Comparison of ENCODE assay signal across 14 mouse cellular contexts in genomic region chr4:53596063-53596895, GRCm38 (mm10). TPM values are rescaled to one million over a fixed set of nuclear protein-coding genes. Genes with fewer than 3 reads are reported as not detected.
DNase-seq lines count a peak whose midpoint lies in the region; ATAC-seq and TF ChIP-seq lines count a peak whose summit lies in the region.
"Had no signal": no experiment of that assay in that cellular context is flagged by ENCODE, and none has a peak within 500 bp of the region (broad histone marks: within the 10 kb centered on the region; RNA-seq: fewer than 3 reads in every experiment).

No protein-coding gene starts in this region.

- H3K36me3 ChIP-seq in kidney, embryonic 16.5 days (ENCODE audit: insufficient read depth, low read length), result no peaks in the 10 kb centered on the region
- no peaks in the 10 kb centered on the region for H3K36me3 ChIP-seq in intestine, embryonic 16.5 days (ENCODE audit: control insufficient read depth, insufficient read depth, low read length)
- H3K36me3 ChIP-seq: forebrain, embryonic 10.5 days; neural tube, embryonic 12.5 days had no signal

- no peak overlapping the region for H3K4me3 ChIP-seq in kidney, embryonic 16.5 days (ENCODE audit: low read length)
- H3K4me3 ChIP-seq in intestine, embryonic 16.5 days (ENCODE audit: low read length), result 0 out of 2 replicates have a peak overlapping the region, but pooled peaks have one; percentile 12
- H3K4me3 ChIP-seq: forebrain, embryonic 10.5 days; neural tube, embryonic 12.5 days had no signal

- no peak overlapping the region for H3K4me2 ChIP-seq in kidney, embryonic 16.5 days (replicated peaks; ENCODE audit: low read depth, low read length)
- peak overlapping the region; percentile 13; the same call in 1 of the 2 replicates for H3K4me2 ChIP-seq in intestine, embryonic 16.5 days (ENCODE audit: low read depth, low read length)
- H3K4me2 ChIP-seq: neural tube, embryonic 12.5 days had no signal

- DNase-seq in kidney, adult 9 months, result no peak
- peak; percentile 33 for DNase-seq in brain, embryonic 14.5 days (ENCODE audit: low read depth)
- DNase-seq in lung, postnatal 10 days, result peak; percentile 25
- no peak for DNase-seq in right cerebral cortex, postnatal 10 days (ENCODE audit: low spot score in 2 of 2)
- DNase-seq in frontal cortex, adult 2 months (ENCODE audit: extremely low spot score in 1 of 2, low spot score in 1 of 2), result no peak
- DNase-seq: adrenal gland, postnatal 36 days; cerebellum, postnatal 14 days; kidney, adult 18-20 months; layer of hippocampus, adult 9-11 months had no signal

- peak; percentile 39 for ATAC-seq in kidney, embryonic 16.5 days (ENCODE audit: low FRiP score, low TSS enrichment)
- peak; percentile 45 for ATAC-seq in intestine, embryonic 16.5 days
- ATAC-seq: midbrain, embryonic 16.5 days had no signal

- no peak for TF ChIP-seq CTCF in brain, embryonic 14.5 days (IDR thresholded peaks at IDR 0.05; ENCODE audit: borderline replicate concordance, extremely low read depth, insufficient read depth, insufficient read length)

- H3K4me1 ChIP-seq in kidney, embryonic 16.5 days (ENCODE audit: insufficient read depth, low read length), result peaks cover 19% of the 10 kb centered on the region
- H3K4me1 ChIP-seq in intestine, embryonic 16.5 days (ENCODE audit: control insufficient read depth, insufficient read depth, low read length), result peaks cover 8% of the 10 kb centered on the region; the same call in 1 of the 2 replicates
- H3K4me1 ChIP-seq: neural tube, embryonic 12.5 days had no signal

- 75% methylated on average over 15 of the region's 15 CpGs for WGBS in kidney, embryonic 16.5 days
- 57% methylated on average over 15 of the region's 15 CpGs for WGBS in intestine, embryonic 16.5 days

- H3K9me3 ChIP-seq in kidney, embryonic 16.5 days (ENCODE audit: low read length), result no peaks in the 10 kb centered on the region
- no peaks in the 10 kb centered on the region for H3K9me3 ChIP-seq in intestine, embryonic 16.5 days (ENCODE audit: control insufficient read depth, low read length)
- H3K9me3 ChIP-seq: forebrain, embryonic 10.5 days; neural tube, embryonic 12.5 days had no signal

- peak overlapping the region; percentile 59; the same call in 1 of the 2 replicates for H3K27ac ChIP-seq in kidney, embryonic 16.5 days (ENCODE audit: low read length)
- peak overlapping the region; percentile 89 for H3K27ac ChIP-seq in intestine, embryonic 16.5 days (ENCODE audit: low read length)
- H3K27ac ChIP-seq: forebrain, embryonic 10.5 days; neural tube, embryonic 12.5 days had no signal

- no peaks in the 10 kb centered on the region for H3K27me3 ChIP-seq in kidney, embryonic 16.5 days (ENCODE audit: insufficient read depth, low read length)
- no peaks in the 10 kb centered on the region for H3K27me3 ChIP-seq in intestine, embryonic 16.5 days (replicated peaks; ENCODE audit: control insufficient read depth, insufficient read depth, low read length)
- H3K27me3 ChIP-seq: neural tube, embryonic 12.5 days had no signal

- no peak for TF ChIP-seq POLR2A in brain, embryonic 14.5 days (IDR thresholded peaks at IDR 0.05; ENCODE audit: borderline replicate concordance, extremely low read depth, insufficient read depth, insufficient read length, poor library complexity, severe bottlenecking)

- H3K9ac ChIP-seq in kidney, embryonic 16.5 days (replicated peaks; ENCODE audit: low read length), result no peak overlapping the region
- H3K9ac ChIP-seq in intestine, embryonic 16.5 days (ENCODE audit: low read depth, low read length), result no peak overlapping the region
- H3K9ac ChIP-seq: neural tube, embryonic 12.5 days had no signal

RNA-seq across cellular contexts. Expression of gene Fsd1l, which starts 35.0 kb away (rescaled TPM):
- 8.4 and 8.8 TPM in 2 replicates for polyA plus RNA-seq in kidney, embryonic 16.5 days (2015; fragmentation: Nextera tagmentation; extraction: Ambion mirVana)
- polyA plus RNA-seq in brain, embryonic 14.5 days (2012; rRNA removed), result 24.9 and 27.1 TPM in 2 replicates
- 9.2 and 12.4 TPM in 2 replicates for polyA plus RNA-seq in intestine, embryonic 16.5 days (2015; fragmentation: Nextera tagmentation; extraction: Ambion mirVana)
- 12.0 and 12.9 TPM in 2 replicates for polyA plus RNA-seq in frontal cortex, adult 2 months (2012; rRNA removed)

Comparison
In these comparisons a context has a peak if more than half of its experiments do, and no peak if none do; other contexts are left out.
1. DNase-seq: peak in brain, embryonic 14.5 days (single experiment) and lung, postnatal 10 days (single experiment); none in kidney, adult 9 months (single experiment), right cerebral cortex, postnatal 10 days (0 of 2) and frontal cortex, adult 2 months (0 of 2).